Mouse (Mus musculus): ENCODE results near the gene Ggact.

Ggact gene

GRCm38 (mm10) chr14:122867531-122868285, 45.8 kb downstream of the Ggact start:
- no peak for DNase-seq (ENCODE audit: low spot score)

DNA sequence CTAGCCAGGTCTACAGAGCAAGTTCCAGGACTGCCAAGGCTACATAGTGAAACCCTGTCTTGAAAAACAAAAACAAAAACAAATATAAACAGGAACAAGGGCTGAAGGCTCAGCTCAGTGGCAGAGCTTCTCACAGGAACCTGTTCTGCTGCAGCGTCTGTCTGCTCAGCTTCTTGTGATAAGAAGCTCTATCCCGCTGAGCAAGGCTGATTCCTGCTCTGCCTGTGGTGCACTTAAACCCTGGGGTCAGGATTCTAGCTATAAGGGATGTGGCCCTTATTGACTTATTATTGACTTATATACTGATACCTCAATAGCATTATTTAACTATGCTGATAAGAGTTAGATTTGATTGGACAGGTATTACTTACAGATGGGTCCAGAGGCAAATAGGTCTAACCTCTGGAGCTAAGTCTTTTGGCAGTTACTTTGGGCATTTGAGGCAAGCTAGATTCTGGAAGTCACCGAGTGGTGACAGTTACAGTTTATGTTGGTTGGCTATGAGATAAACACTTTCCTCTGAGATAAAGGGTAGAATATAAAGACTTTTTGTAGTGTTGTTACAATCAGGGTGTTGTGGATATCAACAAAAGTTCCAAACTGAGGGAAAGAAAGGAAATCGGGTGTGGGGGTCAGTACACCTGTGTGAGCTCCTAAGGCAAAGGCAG, 48.0 kb downstream of the Ggact start:
- no peak for DNase-seq (ENCODE audit: low spot score)

- DNase-seq (ENCODE audit: low spot score) = no peak
Measured at GRCm38 (mm10) chr14:122862623-122863022, 50.9 kb downstream of the Ggact start.

DNA sequence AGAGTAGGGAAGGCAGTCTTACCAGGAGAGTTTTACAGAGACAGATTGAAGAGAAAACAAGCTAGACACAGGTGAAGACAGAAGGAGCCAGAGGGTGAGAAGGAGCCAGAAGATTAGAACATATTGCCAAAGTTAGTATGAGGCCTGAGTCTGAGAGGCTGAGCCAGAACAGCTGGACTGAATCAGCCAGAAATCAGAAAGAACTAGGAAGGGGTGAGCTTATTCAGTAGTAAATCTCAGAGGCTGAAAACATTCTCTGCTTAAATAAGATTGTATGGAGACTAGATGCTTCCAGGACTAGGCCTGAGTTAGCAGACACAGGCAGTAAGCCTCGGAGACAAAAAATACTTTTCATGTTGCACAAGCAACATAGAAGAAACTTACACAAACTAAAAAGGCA, 53.8 kb downstream of the Ggact start:
- DNase-seq (ENCODE audit: low spot score) = no peak

DNA sequence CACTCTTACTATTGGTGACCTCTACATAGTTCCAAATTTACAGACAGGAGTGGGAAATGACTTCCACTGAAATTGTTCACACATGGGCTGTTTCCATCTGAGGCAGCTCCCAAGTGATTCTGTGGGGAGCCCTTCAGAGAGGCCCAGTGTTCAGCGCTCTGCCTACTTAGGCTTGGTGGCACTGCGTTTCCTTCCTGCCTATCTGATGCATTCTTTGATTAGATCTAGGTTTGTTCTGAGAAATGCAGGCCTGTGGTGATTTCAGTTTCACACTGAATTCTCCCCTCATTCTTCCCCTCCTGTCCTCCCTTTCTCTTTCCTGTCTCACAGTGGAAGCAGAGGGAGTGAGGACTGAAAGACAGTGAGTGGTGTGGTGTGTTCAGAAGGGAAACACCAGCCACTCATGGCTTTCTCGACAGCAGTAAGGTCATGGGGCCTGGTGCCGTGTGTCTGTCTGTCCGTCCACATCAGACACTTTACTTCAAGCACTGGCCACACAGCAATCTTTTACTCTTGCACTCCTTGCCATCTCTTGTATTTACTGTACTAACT, 61.0 kb downstream of the Ggact start:
- DNase-seq (ENCODE audit: low spot score) = no peak

GRCm38 (mm10) chr14:122837018-122837417, 76.5 kb downstream of the Ggact start:
- no peak for DNase-seq (ENCODE audit: low spot score)

- DNase-seq (ENCODE audit: low spot score) = no peak
Measured at GRCm38 (mm10) chr14:122836221-122836620, 77.3 kb downstream of the Ggact start.

GRCm38 (mm10) chr14:122835487-122836190, 77.9 kb downstream of the Ggact start:
- no peak for DNase-seq (ENCODE audit: low spot score)

DNA sequence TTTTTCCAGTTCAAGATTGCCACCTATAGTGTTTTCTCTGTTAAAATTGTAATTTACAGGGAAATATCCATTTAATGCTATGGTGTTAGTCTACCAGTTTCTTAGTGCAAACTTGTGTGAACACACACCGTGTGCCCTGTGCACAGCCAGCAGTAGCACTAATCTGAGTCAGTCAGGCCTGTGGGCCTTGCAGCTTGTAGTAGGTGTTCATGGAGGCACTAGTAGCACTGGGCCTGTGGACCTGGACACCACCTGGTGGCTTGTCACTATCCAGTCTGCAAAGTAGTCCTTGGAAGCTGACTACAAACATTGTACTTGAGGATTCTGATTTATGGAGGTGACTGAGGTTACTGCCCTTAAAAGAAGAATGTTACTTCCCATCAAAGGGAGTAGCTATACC, 78.8 kb downstream of the Ggact start:
- DNase-seq (ENCODE audit: low spot score) = no peak

- DNase-seq (ENCODE audit: low spot score) = no peak
Measured at GRCm38 (mm10) chr14:122833666-122834065, 79.9 kb downstream of the Ggact start.

- DNase-seq (ENCODE audit: low spot score) = no peak
Measured at GRCm38 (mm10) chr14:122830433-122830832, 83.1 kb downstream of the Ggact start.

DNA sequence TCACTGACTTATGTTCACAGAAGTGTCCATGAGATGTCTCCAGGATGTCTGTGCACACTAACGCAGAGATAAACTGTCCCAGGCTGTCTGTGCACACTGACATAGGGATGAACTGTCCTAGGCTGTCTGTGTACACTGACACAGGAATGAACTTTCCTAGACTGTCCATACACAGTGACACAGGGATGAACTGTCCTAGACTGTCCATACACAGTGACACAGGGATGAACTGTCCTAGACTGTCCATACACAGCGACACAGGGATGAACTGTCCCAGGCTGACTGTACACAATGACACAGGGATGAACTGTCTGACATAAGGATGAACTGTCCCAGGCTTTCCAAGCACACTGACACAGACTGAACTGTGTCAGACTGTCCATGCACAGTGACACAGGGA, 88.1 kb downstream of the Ggact start:
- DNase-seq (ENCODE audit: low spot score) = no peak

DNA sequence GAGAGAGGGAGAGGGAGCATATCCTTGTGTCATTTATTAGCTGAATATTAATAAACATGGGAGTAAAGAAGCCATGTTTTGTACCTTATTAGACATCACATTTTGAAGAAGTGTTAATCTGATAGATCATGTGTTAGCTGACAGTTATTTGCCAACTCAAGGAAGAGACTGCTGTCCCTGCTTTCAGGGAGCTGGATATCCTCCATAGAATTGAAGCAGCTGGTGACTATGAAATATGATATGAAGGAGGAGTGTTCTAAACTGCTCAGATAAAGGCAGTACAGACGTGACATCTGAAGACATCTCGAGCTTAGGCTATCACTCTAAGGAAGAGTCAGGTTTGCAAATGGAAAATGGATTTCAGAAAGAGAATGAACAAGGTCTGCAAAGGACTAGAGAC, 89.8 kb downstream of the Ggact start:
- no peak for DNase-seq (ENCODE audit: low spot score)

DNA sequence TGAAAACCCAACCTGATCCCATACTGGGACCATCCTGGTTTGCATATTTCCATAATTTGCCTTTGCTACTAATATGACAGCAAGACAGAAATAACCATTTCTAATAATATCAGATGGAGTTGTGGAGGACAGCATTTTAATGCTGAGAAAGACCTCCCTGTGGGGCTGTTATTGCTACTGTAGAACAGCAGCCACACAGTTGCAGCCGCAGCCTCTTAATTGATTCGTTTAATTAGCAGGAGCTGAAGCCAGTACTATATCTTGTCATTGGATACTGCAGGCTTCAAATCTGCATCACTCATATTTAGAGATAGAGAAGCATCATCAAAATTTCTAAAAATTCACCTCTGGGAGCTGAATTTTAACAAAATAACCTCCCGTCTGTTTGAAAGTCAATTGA, 92.6 kb downstream of the Ggact start:
- no peak for DNase-seq (ENCODE audit: low spot score)

DNA sequence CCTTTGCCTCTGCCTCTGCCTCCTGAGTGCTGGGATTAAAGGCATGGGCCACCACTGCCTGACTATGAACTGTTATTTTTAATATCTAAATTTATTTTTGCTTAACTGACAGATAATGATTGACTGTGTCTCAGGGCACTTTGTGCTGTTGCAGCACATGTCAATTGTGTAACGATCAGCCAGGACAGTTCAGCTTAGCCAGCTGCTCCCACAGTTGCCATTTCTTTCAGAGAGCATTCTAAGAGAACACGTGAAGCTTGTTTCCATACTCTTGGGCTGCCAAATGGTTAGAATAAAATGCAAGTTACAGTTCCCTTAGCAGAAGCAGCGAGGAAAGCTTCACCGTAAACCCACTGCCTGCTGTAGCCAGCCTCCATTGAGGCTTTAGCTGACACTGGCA, 113.3 kb downstream of the Ggact start:
- DNase-seq (ENCODE audit: low spot score) = no peak

- no peak for DNase-seq (ENCODE audit: low spot score)
Measured at GRCm38 (mm10) chr14:122793368-122793767, 120.2 kb downstream of the Ggact start.

DNA sequence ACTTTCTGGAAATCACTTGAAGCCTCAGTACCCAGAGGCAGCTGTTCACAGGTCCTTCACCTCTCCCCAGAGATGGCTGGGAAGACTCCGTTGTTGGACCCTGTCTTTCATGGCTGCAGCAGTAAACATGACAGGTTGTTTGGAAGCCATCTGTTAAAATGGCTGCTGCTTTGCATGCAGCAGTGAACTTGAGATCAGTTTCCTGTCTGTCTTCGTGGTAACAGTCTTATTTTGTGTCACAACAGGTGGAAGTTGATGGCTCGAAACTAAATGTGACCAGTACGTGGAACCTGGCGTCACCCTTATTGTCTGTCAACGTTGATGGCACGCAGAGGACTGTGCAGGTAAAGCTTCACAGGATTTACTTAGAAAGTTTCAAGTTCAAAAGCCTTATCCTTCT, 123.4 kb downstream of the Ggact start:
- DNase-seq (ENCODE audit: low spot score) = no peak

DNA sequence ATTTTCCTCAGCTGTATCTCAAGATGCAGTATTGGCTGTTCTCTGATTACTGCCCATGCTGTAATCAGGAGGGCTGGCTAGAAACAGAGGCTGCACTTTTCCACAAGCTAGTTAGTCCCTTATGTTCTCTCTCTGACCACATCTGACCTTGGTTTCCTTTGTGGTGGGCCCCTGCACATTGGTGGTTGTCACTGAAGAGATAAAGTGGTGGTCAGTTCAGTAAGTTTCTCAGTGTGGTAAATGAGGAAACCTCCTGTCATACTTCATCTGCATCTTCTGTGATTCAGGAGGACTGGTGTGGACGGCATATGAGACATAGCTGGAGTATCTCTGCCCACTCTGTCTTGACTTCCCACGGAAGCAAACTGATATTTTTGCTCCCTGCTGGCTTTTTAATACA, 125.4 kb downstream of the Ggact start:
- no peak for DNase-seq (ENCODE audit: low spot score)

GRCm38 (mm10) chr14:122784701-122785100, 128.9 kb downstream of the Ggact start:
- no peak for DNase-seq (ENCODE audit: low spot score)

DNA sequence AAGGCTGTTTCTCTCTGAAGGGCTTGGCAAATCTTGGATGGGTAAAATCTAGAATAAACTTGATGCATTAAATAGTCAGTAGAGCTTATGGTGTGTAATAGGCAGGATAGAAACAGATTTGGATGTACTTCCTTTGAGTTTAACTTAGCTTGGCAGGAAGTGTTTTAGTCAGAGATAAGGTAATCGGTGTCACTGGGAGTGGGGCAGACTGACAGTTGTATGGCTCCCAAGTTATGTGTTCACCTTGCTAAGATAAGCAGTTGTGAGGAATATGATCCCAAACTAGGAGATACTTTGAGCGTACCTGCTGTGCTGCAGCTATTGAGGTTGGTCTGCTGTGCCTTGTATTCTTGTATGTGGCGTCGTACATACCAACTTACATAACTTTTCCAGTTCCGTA, 147.1 kb downstream of the Ggact start:
- no peak for DNase-seq (ENCODE audit: low spot score)

Data from ovary, postnatal 10 days (tissue).